Mouse (Mus musculus) small intestine, adult 2 months (tissue): ENCODE data around the gene Slc51a. TPM values are rescaled to one million over a fixed set of nuclear protein-coding genes. Genes with fewer than 3 reads are reported as not detected.
A peak's percentile ranks its signal among the peaks of the same experiment; 100 is the strongest.

Experiments used
- H3K27ac ChIP-seq: fragments of 200-500 bp; 2 replicates; pipeline ENCODE4 v1.5.1; 2012; ENCODE audit warnings: low read depth, low read length, control low read depth, inconsistent platforms; ENCODE audit not compliant: insufficient read depth
- H3K27me3 ChIP-seq: fragments of 200-500 bp; 2 replicates; pipeline ENCODE4 v1.6.1; 2012; ENCODE audit warnings: mild to moderate bottlenecking, moderate library complexity, low read length, inconsistent platforms; ENCODE audit not compliant: control insufficient read depth, insufficient read depth
- H3K36me3 ChIP-seq: fragments of 200-500 bp; 2 replicates; pipeline ENCODE4 v1.6.1; 2012; ENCODE audit warnings: mild to moderate bottlenecking, low read length, control low read depth, inconsistent platforms; ENCODE audit not compliant: control insufficient read depth, insufficient read depth
- H3K4me1 ChIP-seq: fragments of 200-500 bp; 2 replicates; pipeline ENCODE4 v1.6.1; 2012; ENCODE audit warnings: low read length, inconsistent platforms, mixed read lengths; ENCODE audit not compliant: control insufficient read depth, insufficient read depth, insufficient read length
- H3K4me3 ChIP-seq: fragments of 200-500 bp; 2 replicates; pipeline ENCODE4 v1.5.1; 2012; ENCODE audit warnings: low read depth, mild to moderate bottlenecking, control low read depth, inconsistent platforms, low read length, moderate library complexity
- CTCF ChIP-seq: fragments of 200-500 bp; IDR thresholded peaks from 2 replicates; pipeline ENCODE4 v1.5.1; 2012; ENCODE audit warnings: low read depth, mild to moderate bottlenecking, control low read depth, inconsistent platforms, low read length, moderate library complexity, mixed read lengths; ENCODE audit not compliant: insufficient replicate concordance, insufficient read length; ENCODE audit errors: extremely low read depth
- POLR2A ChIP-seq: fragments of 200-500 bp; IDR thresholded peaks from 2 replicates; pipeline ENCODE4 v1.6.1; 2012; ENCODE audit warnings: low read depth, mild to moderate bottlenecking, control low read depth, inconsistent platforms, low read length, moderate library complexity
- WGBS: fragments of 180-500 bp; shearing (Covaris S2); methylation state at CpG from one replicate; pipeline ENCODE4 v1.1.7; 2018; 5-methylcytosine and 5-hydroxymethylcytosine counted together
- polyA plus RNA-seq: library from polyadenylated mRNA; depleted of rRNA; stranded (reverse); fragments of >200 nt; gene quantifications from 2 replicates; pipeline ENCODE4 v1.2.3, GENCODE M21; 2012

The Slc51a gene
- polyA plus RNA-seq, 1 experiment = 424 TPM

DNA sequence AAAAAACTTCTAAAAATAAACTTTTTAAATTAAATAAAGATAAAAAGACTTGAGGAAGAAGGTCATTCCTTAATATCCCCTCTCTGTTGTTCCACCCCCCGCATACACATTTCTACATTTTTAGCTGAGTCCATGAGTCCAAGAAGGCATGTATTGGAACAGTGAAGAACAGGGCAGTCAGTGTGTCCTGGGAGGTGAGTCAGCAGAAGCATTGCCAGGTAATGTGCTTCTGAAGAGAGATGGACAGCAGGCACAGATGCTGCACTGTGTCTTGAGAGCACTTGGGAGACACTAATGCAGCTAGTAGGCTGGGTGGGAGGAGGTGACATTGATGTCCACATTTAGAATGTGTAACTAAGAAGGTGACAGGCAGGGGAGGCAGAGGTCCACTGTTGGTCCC, 50.4 kb downstream of the Slc51a start:
- Histone ChIP-seq H3K4me1 (peaks cover 7% of the 10 kb centered on the region), H3K36me3 (peaks cover 11% of the 10 kb centered on the region), H3K27me3 (no peaks in the 10 kb centered on the region), H3K27ac (no peak overlapping the region), H3K4me3 (no peak overlapping the region)
- 98% methylated on average over 1 of the region's 1 CpGs for WGBS
- no peak for TF ChIP-seq CTCF

- H3K36me3 ChIP-seq = peaks cover 11% of the 10 kb centered on the region
- TF ChIP-seq CTCF (no peak), POLR2A (no peak)
- peaks cover 6% of the 10 kb centered on the region for H3K4me1 ChIP-seq
- H3K4me3 ChIP-seq = no peak overlapping the region
- 58% methylated on average over 1 of the region's 1 CpGs for WGBS
- H3K27me3 ChIP-seq = no peaks in the 10 kb centered on the region
- no peak overlapping the region for H3K27ac ChIP-seq
These were observed 51.0 kb downstream of the Slc51a start for GRCm38 (mm10) chr16:32436657-32437056.

DNA sequence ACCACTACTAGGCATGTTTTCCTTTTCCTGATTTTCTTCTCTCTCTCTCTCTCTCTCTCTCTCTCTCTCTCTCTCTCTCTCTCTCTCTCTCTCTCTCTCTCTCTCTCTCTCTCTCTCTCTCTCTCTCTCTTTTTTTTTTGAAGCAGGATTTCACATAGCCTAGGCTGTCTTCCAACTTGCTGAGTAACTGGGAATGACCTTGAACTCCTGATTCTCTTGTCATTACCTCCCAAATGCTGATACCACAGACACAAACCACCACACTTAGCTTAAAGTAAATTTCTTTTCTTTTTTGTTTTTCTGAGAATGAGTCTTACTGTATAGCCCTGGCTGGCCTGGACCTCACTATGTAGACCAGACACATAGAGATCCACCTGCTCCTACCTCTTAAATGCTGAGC, 53.0 kb downstream of the Slc51a start:
- Histone ChIP-seq H3K4me1 (peaks cover 6% of the 10 kb centered on the region), H3K4me3 (no peak overlapping the region), H3K27me3 (no peaks in the 10 kb centered on the region), H3K27ac (no peak overlapping the region), H3K36me3 (0 out of 2 replicates have a peak, but pooled peaks cover 3% of the 10 kb centered on the region)
- TF ChIP-seq POLR2A (no peak), CTCF (no peak)

DNA sequence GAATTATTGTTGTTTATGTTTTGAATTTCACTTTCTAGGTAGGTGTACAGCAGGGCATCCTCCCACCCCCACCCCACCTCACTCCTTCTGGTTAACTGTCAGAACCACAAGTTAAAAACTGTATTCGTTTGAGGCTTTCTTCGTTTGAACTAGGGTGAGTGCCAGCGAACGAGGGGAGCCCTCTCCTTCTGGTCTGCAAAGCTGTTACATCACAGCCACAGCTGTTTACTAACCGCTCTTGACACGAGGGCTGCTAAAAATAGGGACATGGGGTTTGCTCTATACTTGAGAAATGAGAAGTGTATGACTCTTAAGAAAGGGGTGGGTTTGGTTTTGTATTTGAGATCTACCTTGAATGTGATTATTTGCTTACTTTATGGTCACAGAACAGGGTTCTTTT, 53.6 kb downstream of the Slc51a start:
- WGBS = 52% methylated on average over 6 of the region's 6 CpGs
- Histone ChIP-seq H3K27ac (no peak overlapping the region), H3K4me1 (peaks cover 6% of the 10 kb centered on the region), H3K4me3 (no peak overlapping the region), H3K27me3 (no peaks in the 10 kb centered on the region), H3K36me3 (0 out of 2 replicates have a peak, but pooled peaks cover 3% of the 10 kb centered on the region)
- TF ChIP-seq CTCF = no peak
- no peak for TF ChIP-seq POLR2A

- peaks cover 4% of the 10 kb centered on the region for H3K4me1 ChIP-seq
- TF ChIP-seq POLR2A (no peak), CTCF (no peak)
- no peak overlapping the region for H3K27ac ChIP-seq
- H3K36me3 ChIP-seq = 0 out of 2 replicates have a peak, but pooled peaks cover 3% of the 10 kb centered on the region
- 84% methylated on average over 2 of the region's 2 CpGs for WGBS
- no peaks in the 10 kb centered on the region for H3K27me3 ChIP-seq
- no peak overlapping the region for H3K4me3 ChIP-seq
These were observed 54.5 kb downstream of the Slc51a start for GRCm38 (mm10) chr16:32433138-32433537.

- Histone ChIP-seq H3K4me3 (peak overlapping the region; percentile 35; the same call in 1 of the 2 replicates), H3K36me3 (0 out of 2 replicates have a peak, but pooled peaks cover 2% of the 10 kb centered on the region), H3K4me1 (peaks cover 3% of the 10 kb centered on the region), H3K27me3 (no peaks in the 10 kb centered on the region), H3K27ac (no peak overlapping the region)
- TF ChIP-seq POLR2A = no peak
- TF ChIP-seq CTCF = no peak
- WGBS = 75% methylated on average over 1 of the region's 1 CpGs
These were observed 55.8 kb downstream of the Slc51a start for GRCm38 (mm10) chr16:32431926-32432325.

- TF ChIP-seq CTCF = no peak
- TF ChIP-seq POLR2A = no peak
- under 1% methylated on average over 28 of the region's 28 CpGs for WGBS
- Histone ChIP-seq H3K4me3 (peak overlapping the region; percentile 89), H3K4me1 (peaks cover 3% of the 10 kb centered on the region), H3K27ac (peak overlapping the region; percentile 94), H3K27me3 (no peaks in the 10 kb centered on the region), H3K36me3 (0 out of 2 replicates have a peak, but pooled peaks cover 2% of the 10 kb centered on the region)
These were observed 56.6 kb downstream of the Slc51a start for GRCm38 (mm10) chr16:32431047-32431591.

GRCm38 (mm10) chr16:32430474-32431046, 57.1 kb downstream of the Slc51a start, which contains the start of gene Pcyt1a:
Gene Pcyt1a (plus strand): TSS chr16:32430921.
- H3K36me3 ChIP-seq = no peaks in the 10 kb centered on the region
- no peaks in the 10 kb centered on the region for H3K27me3 ChIP-seq
- under 1% methylated on average over 54 of the region's 54 CpGs for WGBS
- H3K4me3 ChIP-seq = peak within 1 kb of the TSS; percentile 89
- H3K4me1 ChIP-seq = peaks cover 3% of the 10 kb centered on the region
- peak within 1 kb of the TSS; percentile 94 for H3K27ac ChIP-seq
- 0 out of 2 replicates have a peak, but pooled peaks have one; percentile 71 for TF ChIP-seq POLR2A
- TF ChIP-seq CTCF = no peak; the same call in 1 of the 2 replicates
